Mouse (Mus musculus): ENCODE results near the gene Jmjd6. TPM values are rescaled to one million over a fixed set of nuclear protein-coding genes. Genes with fewer than 3 reads are reported as not detected.

Gene Jmjd6
- polyA plus RNA-seq, 1 experiment from 2014 or later, result 81.8 TPM

GRCm38 (mm10) chr11:116808811-116809395, 34.3 kb downstream of the Jmjd6 start:
- no peak overlapping the region for H3K4me2 ChIP-seq (ENCODE audit: low read depth, severe bottlenecking)
- H3K9ac ChIP-seq (ENCODE audit: low read length), result no peak overlapping the region
- ATAC-seq (ENCODE audit: insufficient number of reproducible peaks, low FRiP score, low TSS enrichment, low read depth) (no peak), DNase-seq (ENCODE audit: low spot score) (no peak)
- WGBS, result 76% methylated on average over 11 of the region's 11 CpGs
- no peak overlapping the region for H3K27ac ChIP-seq (replicated peaks; ENCODE audit: low read depth, low read length)
- peaks cover 34% of the 10 kb centered on the region for H3K4me1 ChIP-seq (ENCODE audit: control insufficient read depth, insufficient read depth, low read length)
- H3K4me3 ChIP-seq (ENCODE audit: low read depth, low read length), result no peak overlapping the region
- no peaks in the 10 kb centered on the region for H3K36me3 ChIP-seq (ENCODE audit: control insufficient read depth, insufficient read depth, low read length)
- no peaks in the 10 kb centered on the region for H3K9me3 ChIP-seq (ENCODE audit: control insufficient read depth, low read length)
- no peaks in the 10 kb centered on the region for H3K27me3 ChIP-seq (ENCODE audit: control insufficient read depth, insufficient read depth, low read length)

GRCm38 (mm10) chr11:116807938-116808606, 35.2 kb downstream of the Jmjd6 start:
- 33% methylated on average over 7 of the region's 7 CpGs for WGBS
- Histone ChIP-seq H3K4me3 (ENCODE audit: low read depth, low read length) (no peak overlapping the region), H3K27me3 (ENCODE audit: control insufficient read depth, insufficient read depth, low read length) (no peaks in the 10 kb centered on the region), H3K9me3 (ENCODE audit: control insufficient read depth, low read length) (no peaks in the 10 kb centered on the region), H3K4me2 (ENCODE audit: low read depth, severe bottlenecking) (no peak overlapping the region; the same call in 1 of the 2 replicates), H3K4me1 (ENCODE audit: control insufficient read depth, insufficient read depth, low read length) (peaks cover 25% of the 10 kb centered on the region), H3K36me3 (ENCODE audit: control insufficient read depth, insufficient read depth, low read length) (no peaks in the 10 kb centered on the region), H3K9ac (ENCODE audit: low read length) (no peak overlapping the region), H3K27ac (replicated peaks; ENCODE audit: low read depth, low read length) (no peak overlapping the region)
- ATAC-seq (ENCODE audit: insufficient number of reproducible peaks, low FRiP score, low TSS enrichment, low read depth), result no peak; the same call in 1 of the 2 replicates
- DNase-seq (ENCODE audit: low spot score), result peak; percentile 93

GRCm38 (mm10) chr11:116807526-116807925, 35.7 kb downstream of the Jmjd6 start:
- no peak overlapping the region for H3K4me2 ChIP-seq (ENCODE audit: low read depth, severe bottlenecking)
- no peaks in the 10 kb centered on the region for H3K36me3 ChIP-seq (ENCODE audit: control insufficient read depth, insufficient read depth, low read length)
- no peak overlapping the region for H3K4me3 ChIP-seq (ENCODE audit: low read depth, low read length)
- no peak overlapping the region for H3K9ac ChIP-seq (ENCODE audit: low read length)
- no peaks in the 10 kb centered on the region for H3K27me3 ChIP-seq (ENCODE audit: control insufficient read depth, insufficient read depth, low read length)
- no peak overlapping the region for H3K27ac ChIP-seq (replicated peaks; ENCODE audit: low read depth, low read length)
- ATAC-seq (ENCODE audit: insufficient number of reproducible peaks, low FRiP score, low TSS enrichment, low read depth) (no peak), DNase-seq (ENCODE audit: low spot score) (no peak)
- WGBS, result 95% methylated on average over 3 of the region's 3 CpGs
- H3K4me1 ChIP-seq (ENCODE audit: control insufficient read depth, insufficient read depth, low read length), result peaks cover 20% of the 10 kb centered on the region
- no peaks in the 10 kb centered on the region for H3K9me3 ChIP-seq (ENCODE audit: control insufficient read depth, low read length)

GRCm38 (mm10) chr11:116807116-116807515, 36.1 kb downstream of the Jmjd6 start:
- DNase-seq (ENCODE audit: low spot score), result no peak
- WGBS, result 67% methylated on average over 7 of the region's 7 CpGs
- no peaks in the 10 kb centered on the region for H3K36me3 ChIP-seq (ENCODE audit: control insufficient read depth, insufficient read depth, low read length)
- no peaks in the 10 kb centered on the region for H3K9me3 ChIP-seq (ENCODE audit: control insufficient read depth, low read length)
- no peak overlapping the region for H3K9ac ChIP-seq (ENCODE audit: low read length)
- no peak overlapping the region for H3K4me3 ChIP-seq (ENCODE audit: low read depth, low read length)
- H3K27me3 ChIP-seq (ENCODE audit: control insufficient read depth, insufficient read depth, low read length), result no peaks in the 10 kb centered on the region
- no peak overlapping the region for H3K27ac ChIP-seq (replicated peaks; ENCODE audit: low read depth, low read length)
- peaks cover 16% of the 10 kb centered on the region for H3K4me1 ChIP-seq (ENCODE audit: control insufficient read depth, insufficient read depth, low read length)
- no peak for ATAC-seq (ENCODE audit: insufficient number of reproducible peaks, low FRiP score, low TSS enrichment, low read depth)
- H3K4me2 ChIP-seq (ENCODE audit: low read depth, severe bottlenecking), result no peak overlapping the region

- Histone ChIP-seq H3K9me3 (ENCODE audit: control insufficient read depth, low read length) (no peaks in the 10 kb centered on the region), H3K4me1 (ENCODE audit: control insufficient read depth, insufficient read depth, low read length) (peaks cover 9% of the 10 kb centered on the region), H3K27me3 (ENCODE audit: control insufficient read depth, insufficient read depth, low read length) (no peaks in the 10 kb centered on the region), H3K9ac (ENCODE audit: low read length) (no peak overlapping the region), H3K36me3 (ENCODE audit: control insufficient read depth, insufficient read depth, low read length) (no peaks in the 10 kb centered on the region), H3K4me3 (ENCODE audit: low read depth, low read length) (no peak overlapping the region), H3K4me2 (ENCODE audit: low read depth, severe bottlenecking) (no peak overlapping the region), H3K27ac (replicated peaks; ENCODE audit: low read depth, low read length) (no peak overlapping the region)
- no peak for ATAC-seq (ENCODE audit: insufficient number of reproducible peaks, low FRiP score, low TSS enrichment, low read depth)
- DNase-seq (ENCODE audit: low spot score), result no peak
- 86% methylated on average over 15 of the region's 15 CpGs for WGBS
Observed at GRCm38 (mm10) chr11:116806136-116807071, 36.8 kb downstream of the Jmjd6 start.

GRCm38 (mm10) chr11:116802709-116803108, 40.5 kb downstream of the Jmjd6 start:
- ATAC-seq (ENCODE audit: insufficient number of reproducible peaks, low FRiP score, low TSS enrichment, low read depth) (no peak), DNase-seq (ENCODE audit: low spot score) (no peak)
- no peaks in the 10 kb centered on the region for H3K9me3 ChIP-seq (ENCODE audit: control insufficient read depth, low read length)
- H3K4me2 ChIP-seq (ENCODE audit: low read depth, severe bottlenecking), result no peak overlapping the region
- no peaks in the 10 kb centered on the region for H3K27me3 ChIP-seq (ENCODE audit: control insufficient read depth, insufficient read depth, low read length)
- no peak overlapping the region for H3K4me3 ChIP-seq (ENCODE audit: low read depth, low read length)
- H3K4me1 ChIP-seq (ENCODE audit: control insufficient read depth, insufficient read depth, low read length), result no peaks in the 10 kb centered on the region
- no peak overlapping the region for H3K9ac ChIP-seq (ENCODE audit: low read length)
- H3K27ac ChIP-seq (replicated peaks; ENCODE audit: low read depth, low read length), result no peak overlapping the region
- 88% methylated on average over 5 of the region's 5 CpGs for WGBS
- no peaks in the 10 kb centered on the region for H3K36me3 ChIP-seq (ENCODE audit: control insufficient read depth, insufficient read depth, low read length)

- WGBS, result 85% methylated on average over 5 of the region's 5 CpGs
- no peaks in the 10 kb centered on the region for H3K36me3 ChIP-seq (ENCODE audit: control insufficient read depth, insufficient read depth, low read length)
- ATAC-seq (ENCODE audit: insufficient number of reproducible peaks, low FRiP score, low TSS enrichment, low read depth), result no peak
- no peak overlapping the region for H3K9ac ChIP-seq (ENCODE audit: low read length)
- H3K27ac ChIP-seq (replicated peaks; ENCODE audit: low read depth, low read length), result no peak overlapping the region
- no peaks in the 10 kb centered on the region for H3K4me1 ChIP-seq (ENCODE audit: control insufficient read depth, insufficient read depth, low read length)
- no peaks in the 10 kb centered on the region for H3K9me3 ChIP-seq (ENCODE audit: control insufficient read depth, low read length)
- no peak overlapping the region for H3K4me2 ChIP-seq (ENCODE audit: low read depth, severe bottlenecking)
- DNase-seq (ENCODE audit: low spot score), result no peak
- H3K27me3 ChIP-seq (ENCODE audit: control insufficient read depth, insufficient read depth, low read length), result no peaks in the 10 kb centered on the region
- no peak overlapping the region for H3K4me3 ChIP-seq (ENCODE audit: low read depth, low read length)
Observed at GRCm38 (mm10) chr11:116801106-116801505, 42.1 kb downstream of the Jmjd6 start.

- no peak overlapping the region for H3K4me2 ChIP-seq (ENCODE audit: low read depth, severe bottlenecking)
- 88% methylated on average over 5 of the region's 5 CpGs for WGBS
- ATAC-seq (ENCODE audit: insufficient number of reproducible peaks, low FRiP score, low TSS enrichment, low read depth), result no peak
Observed at GRCm38 (mm10) chr11:116799364-116799763, 43.9 kb downstream of the Jmjd6 start.

More at GRCm38 (mm10) chr11:116799364-116799763, 43.9 kb downstream of the Jmjd6 start:
- Histone ChIP-seq H3K36me3 (ENCODE audit: control insufficient read depth, insufficient read depth, low read length) (no peaks in the 10 kb centered on the region), H3K4me1 (ENCODE audit: control insufficient read depth, insufficient read depth, low read length) (no peaks in the 10 kb centered on the region), H3K9ac (ENCODE audit: low read length) (no peak overlapping the region), H3K27me3 (ENCODE audit: control insufficient read depth, insufficient read depth, low read length) (no peaks in the 10 kb centered on the region), H3K27ac (replicated peaks; ENCODE audit: low read depth, low read length) (no peak overlapping the region), H3K4me3 (ENCODE audit: low read depth, low read length) (no peak overlapping the region), H3K9me3 (ENCODE audit: control insufficient read depth, low read length) (no peaks in the 10 kb centered on the region)
- DNase-seq (ENCODE audit: low spot score), result no peak

Data from limb, embryonic 11.5 days (tissue).